Mouse (Mus musculus) kidney, adult 2 months (tissue): ENCODE data around the gene Atp8b3.

Experiments
- CTCF ChIP-seq: fragments of 200-500 bp; conservative IDR thresholded peaks from 2 replicates; pipeline ENCODE4 v1.5.1; 2011; ENCODE audit warnings: low read depth, mild to moderate bottlenecking, control low read depth, low read length, moderate library complexity, mixed read lengths; ENCODE audit not compliant: insufficient read depth, insufficient read length
- POLR2A ChIP-seq: fragments of 200-500 bp; IDR thresholded peaks from one replicate; pipeline ENCODE4 v1.6.1; 2011; ENCODE audit warnings: low read depth, low read length, control low read depth

- TF ChIP-seq CTCF (no peak), POLR2A (no peak)
Measured at GRCm38 (mm10) chr10:80583047-80583446, 44.1 kb upstream of the Atp8b3 start.
